Mouse (Mus musculus): ENCODE measurements around the gene 6030468B19Rik.
"Not testable (repeated sequence)": the region's sequence is repeated elsewhere in the genome, so short reads cannot be mapped to it uniquely, and the experiment has no call there.

Gene 6030468B19Rik

DNA sequence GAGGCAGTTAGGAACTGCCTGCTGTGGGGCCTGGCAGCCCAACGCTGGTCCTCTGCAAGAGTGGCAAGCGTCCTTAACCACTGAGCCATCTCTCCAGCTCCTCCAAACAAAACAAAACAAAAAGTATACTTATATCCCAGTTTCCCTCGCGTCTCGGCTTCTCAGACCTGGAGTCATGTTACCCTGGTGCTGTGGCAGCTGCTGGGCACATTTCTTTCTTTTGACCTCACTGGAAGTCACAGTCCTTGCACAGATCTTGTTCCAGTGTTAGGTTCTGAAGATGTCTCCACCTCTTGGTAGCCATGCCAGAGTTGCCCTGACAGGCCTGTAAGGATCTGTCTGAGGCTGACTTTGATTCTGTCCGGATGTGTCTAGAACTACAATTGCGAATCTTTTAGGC lies 4.2 kb downstream of the 6030468B19Rik start:
- no peak for DNase-seq (ENCODE audit: low spot score in 2 of 2)

DNA sequence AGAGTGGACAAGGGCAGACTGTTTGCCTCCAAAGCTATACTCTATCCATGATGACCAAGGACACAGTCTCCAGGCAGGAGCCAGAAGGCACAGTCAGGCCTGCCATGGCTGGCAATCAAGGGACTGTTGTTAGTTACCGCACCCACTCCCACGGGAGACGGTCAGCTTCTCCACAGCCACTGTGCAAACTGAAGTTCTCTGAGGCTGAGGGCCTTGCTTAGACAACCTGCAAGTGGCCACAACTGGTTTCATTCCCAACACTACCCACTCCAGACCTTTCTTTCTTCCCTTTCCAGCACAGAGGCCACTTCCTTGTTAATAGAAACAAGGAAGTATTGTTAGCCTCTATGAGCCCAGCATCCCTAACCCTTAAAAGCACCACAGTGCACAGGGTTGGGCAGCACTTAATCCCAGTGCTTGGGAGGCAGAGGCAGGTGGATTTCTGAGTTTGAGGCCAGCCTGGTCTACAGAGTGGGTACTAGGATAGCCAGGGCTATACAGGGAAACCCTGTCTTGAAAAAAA lies 5.8 kb downstream of the 6030468B19Rik start:
- no peak for DNase-seq (ENCODE audit: low spot score in 2 of 2)

DNA sequence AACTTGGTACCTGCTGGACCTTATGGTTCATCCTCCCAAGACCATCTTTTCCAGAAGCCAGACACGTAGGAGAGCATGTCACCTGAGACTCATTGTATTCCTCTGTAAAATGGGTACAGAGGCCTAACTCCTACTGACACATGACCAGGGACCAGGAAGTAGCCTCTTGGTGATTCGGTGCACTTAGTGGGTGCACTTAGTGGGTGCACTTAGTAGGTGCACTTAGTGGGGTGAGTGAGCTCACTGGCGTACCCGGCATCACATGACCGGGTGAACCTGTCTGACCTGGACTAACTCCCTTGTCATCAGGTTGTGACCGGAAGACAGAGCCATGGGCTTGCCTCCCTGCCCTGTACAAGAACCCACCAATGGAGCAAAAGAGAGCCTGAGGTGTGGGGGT lies 9.3 kb downstream of the 6030468B19Rik start:
- no peak for DNase-seq (ENCODE audit: low spot score in 2 of 2)

DNA sequence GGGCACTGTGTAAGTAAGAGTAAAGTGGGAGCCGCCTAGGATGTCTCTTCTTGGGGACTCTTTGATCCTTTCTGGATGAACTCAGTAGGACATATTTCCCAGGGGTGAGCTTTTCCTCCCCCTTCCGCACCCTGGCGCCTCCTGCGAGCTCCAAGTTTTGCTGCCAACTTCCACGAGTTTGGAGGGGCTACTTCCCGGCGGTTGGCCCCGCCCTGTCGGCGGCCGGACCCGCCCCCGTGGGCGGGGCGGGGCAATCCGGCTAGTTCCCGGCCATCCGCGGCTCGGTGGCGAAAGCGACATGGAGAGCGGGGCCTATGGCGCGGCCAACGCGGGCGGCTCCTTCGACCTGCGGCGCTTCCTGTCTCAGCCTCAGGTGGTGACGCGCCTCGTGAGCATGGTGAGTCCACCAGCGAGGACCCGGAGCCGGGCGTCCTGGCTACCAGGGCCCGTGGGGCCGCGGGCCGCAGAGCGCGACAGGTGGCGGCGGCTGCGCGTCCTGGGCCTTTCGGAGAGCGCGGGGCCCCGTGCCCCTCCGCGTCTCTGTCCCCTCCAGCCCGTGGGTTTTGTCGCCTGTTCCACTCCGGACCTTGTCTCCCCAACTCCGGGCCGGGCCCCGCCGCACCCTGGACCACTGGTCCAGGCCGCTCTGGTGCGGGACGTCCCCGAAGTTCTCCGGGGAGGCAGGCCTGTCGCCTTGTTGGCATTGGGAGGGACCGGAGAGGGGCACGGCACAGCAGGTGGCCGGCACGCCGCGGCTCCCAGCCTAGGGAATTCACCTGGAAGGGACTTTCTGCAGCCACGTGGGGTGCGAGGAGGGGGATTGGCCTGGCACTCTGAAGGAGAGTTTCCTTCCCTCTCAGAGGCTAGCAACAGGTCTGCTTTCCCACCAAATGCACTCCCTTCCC lies 12.2 kb downstream of the 6030468B19Rik start, which contains the start of the genes Gm20708 and Syngr2:
Gm20708 (plus strand) TSS at position 262 of the 905 bp plus-strand sequence.
Syngr2 (plus strand) TSS at position 262 of the 905 bp plus-strand sequence.
- peak in 1 of 2 experiments; percentile 47 for DNase-seq (ENCODE audit: low spot score in 2 of 2)

DNA sequence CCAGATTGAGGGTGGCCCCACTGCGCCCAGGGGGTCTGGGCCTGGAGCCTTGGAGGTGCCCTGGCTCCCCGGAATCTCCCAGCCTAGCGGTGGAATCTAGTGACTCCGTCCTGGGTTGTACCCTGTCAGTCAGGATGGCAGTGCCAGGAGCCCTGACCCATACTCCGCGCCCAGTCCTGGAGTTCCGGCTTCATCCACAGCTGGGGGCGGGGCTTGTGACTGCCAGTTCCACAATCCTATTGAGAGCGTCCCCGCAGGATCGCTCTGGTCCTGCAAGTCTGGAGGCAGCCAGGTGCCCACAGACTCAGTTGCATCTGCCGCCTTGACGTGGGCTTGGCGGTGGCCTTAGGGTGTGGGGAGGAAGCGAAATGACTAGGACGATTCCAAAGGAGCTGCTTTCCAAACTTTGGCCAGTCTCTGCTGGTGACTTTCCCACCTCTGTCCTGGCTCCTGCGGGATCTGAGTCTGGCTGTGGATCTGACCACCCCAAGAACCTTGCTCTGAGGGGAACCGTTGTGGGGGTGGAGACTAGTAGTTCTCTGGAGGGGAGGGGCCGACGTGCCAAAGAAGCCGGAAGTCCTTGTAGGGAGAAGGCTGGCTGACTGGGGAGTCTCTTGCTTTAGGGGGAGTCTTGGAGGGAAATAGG lies 13.1 kb downstream of the 6030468B19Rik start:
- DNase-seq (ENCODE audit: low spot score in 2 of 2), result peak; percentile 58 to 65

DNA sequence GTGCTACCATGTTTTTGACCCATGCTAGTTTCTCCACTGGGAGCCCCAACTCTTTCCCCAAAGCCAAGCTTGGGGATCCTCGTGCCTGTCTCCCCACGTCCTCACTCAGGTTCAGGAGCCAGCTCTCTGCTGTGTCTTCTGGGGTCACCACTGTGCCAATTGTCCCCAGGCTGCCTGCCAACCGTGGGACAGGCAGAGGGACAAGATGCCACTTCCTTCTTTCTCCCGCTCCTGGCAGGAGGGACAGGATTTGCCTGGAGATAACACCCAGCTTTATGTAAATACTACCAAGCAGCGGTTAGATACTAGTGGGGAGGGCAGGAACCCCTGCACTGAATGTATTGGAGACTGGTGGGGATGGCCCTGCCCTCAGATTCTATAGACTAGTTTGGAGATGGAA lies 16.4 kb downstream of the 6030468B19Rik start:
- DNase-seq (ENCODE audit: low spot score in 2 of 2), result no peak

DNA sequence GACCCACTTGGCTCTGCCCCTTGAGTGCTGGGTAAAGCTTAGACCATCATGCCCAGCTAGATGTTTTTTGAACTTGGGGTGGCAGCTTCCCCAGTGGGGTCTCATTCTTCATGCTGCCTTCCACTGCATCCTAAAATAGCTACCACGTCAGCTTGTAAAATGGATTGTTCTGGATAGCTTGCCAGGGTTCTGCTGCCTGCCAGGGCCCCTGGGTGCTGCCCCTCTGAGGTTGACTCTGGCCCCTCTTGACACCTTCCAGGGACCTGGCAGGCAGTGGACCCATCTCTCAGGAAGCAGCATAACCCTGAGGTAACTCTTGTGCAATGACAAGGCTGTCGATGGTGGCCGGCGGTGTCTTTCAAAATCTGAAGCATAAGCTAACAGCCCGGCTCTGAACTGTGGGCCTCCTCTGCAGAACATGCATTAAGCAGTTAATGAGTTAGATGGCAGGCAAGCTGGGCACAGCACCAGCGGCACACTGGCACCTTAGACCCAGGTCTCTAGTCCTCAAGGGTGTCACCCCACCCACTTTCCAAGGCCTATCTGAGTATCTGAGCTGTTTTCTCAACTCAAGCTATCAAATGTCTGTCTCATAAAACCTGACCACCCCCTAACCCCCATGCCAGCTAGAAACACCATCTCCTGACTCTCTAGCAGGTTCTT lies 17.4 kb downstream of the 6030468B19Rik start:
- no peak for DNase-seq (ENCODE audit: low spot score in 2 of 2)

DNA sequence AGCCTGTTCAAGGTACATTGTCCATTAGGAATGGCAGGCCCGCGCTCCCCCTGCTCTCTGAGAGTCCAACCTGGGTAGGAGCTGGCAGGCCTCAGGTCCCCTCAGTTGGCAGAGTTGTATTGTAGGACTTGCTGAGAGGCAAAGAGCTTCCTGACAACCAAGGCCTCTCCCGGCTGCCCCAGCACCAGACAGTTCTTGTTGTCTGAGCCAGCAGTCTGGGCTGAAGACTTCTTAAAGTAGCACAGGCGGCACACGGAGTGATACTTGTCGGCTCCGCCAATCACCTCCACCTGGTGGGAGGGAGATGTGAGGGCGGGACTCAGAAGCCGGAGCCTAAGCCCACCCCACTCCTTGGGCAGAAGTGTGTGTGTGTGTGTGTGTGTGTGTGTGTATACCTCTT lies 18.4 kb downstream of the 6030468B19Rik start:
- DNase-seq (ENCODE audit: low spot score in 2 of 2), result not testable (repeated sequence)

DNA sequence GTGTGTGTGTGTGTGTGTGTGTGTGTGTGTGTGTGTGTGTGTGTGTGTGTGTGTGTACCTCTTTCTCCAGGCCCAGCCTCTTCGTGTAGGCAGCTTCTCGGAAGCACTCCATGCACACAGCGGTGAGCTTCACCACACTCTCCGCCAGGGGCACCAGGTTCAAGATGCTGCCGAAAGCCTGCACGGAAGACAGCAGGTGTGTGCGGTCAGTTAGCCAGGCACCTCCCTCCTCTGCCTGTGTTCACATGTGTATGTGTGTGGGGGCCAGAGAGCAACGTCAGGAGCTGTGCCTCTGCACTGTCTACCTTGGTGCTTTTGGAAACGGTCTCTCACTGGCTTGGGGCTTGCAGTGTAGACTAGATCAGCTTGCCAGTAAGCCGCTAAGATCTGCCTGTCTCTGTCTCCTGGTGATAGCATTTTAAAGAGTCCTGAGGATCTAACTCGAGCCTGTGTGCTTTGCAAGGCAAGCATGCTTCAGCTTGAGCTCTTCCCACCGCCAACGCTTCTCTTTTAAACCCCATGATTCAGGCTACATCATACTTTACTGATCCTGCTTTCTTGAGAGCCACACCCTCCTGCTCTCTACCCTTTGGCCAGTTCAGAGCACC lies 19.0 kb downstream of the 6030468B19Rik start:
- no peak for DNase-seq (ENCODE audit: low spot score in 2 of 2)

DNA sequence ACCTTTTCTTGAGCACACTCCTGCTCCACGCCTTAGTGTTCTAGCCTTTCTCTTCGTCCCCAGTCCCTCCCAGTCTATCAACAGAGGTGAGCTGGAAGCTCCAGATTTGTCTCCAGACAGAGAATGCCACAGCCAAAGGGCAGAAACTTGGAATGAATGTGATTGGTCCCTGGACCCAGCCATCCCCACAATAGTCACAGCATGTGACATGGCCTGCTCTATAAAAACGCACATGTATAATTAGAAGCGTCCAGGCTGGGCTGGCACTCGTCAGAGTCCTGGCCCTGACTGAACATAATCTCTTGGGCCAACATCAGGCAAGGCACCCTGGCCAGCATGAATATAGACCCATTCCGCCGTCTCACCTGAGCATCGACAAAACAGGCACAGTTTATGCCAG lies 21.6 kb downstream of the 6030468B19Rik start:
- DNase-seq (ENCODE audit: low spot score in 2 of 2), result no peak

DNA sequence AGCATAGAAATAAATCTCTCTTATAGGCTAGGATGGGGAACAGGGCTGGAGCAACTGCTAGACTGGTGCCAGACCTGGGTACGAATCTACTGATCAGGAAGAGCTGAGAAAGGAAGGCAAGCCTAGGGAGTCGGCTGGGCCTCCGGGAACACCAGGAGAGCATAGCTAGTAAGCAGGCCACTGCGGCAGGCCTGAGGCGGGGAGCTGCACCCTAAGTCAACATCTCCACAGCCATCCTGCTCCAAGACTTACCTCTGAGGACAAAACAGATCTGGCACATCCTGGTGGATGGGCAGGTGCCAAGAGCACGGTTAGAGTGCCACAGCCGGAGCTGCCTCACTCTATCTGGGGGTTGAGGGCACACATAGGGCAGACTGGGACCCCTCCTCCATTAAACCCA lies 22.7 kb downstream of the 6030468B19Rik start:
- no peak for DNase-seq (ENCODE audit: low spot score in 2 of 2)

DNA sequence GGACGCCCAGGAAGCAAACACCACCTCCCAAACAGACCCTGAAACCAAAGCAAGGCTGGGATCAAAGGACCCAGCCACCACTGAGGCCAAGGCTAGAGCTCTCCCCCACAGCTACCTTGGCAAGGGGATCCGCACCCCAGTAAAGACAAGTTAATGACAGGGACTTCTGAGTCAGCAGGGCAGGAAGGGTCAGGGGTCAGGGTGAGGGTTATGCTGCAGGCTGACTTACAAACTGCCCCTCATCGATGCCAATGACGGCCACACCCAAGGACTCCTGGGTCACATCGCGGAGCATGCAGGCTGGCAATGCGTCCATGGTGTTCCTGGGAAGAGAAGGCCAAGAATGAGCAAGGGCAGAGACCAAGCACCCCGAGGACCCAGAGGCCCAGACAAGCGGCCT lies 24.4 kb downstream of the 6030468B19Rik start:
- no peak for DNase-seq (ENCODE audit: low spot score in 2 of 2)

DNA sequence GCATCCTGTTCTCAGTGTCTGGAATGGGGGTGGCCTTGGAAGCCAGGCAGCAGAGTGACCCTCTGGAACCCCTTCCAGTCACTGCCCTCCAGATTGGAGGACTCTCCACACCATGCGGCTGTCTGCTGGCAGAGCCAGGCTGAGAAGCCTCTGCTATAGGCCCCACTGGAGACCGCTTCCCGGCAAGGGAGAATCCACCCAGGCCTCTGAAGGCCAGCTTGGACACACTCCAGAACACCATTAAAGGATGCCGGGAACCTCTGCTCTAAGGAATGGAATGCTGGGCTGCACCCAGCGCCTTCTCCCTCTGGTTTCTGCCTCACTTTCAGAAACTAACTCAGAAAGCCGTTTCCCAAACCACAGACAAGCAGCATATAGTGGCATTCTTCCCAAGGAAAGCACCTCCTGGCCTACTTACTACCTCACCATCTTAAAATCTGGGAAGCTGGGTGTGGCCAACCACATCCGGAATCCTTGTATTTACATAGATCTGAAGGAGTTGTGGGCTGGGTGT lies 25.3 kb downstream of the 6030468B19Rik start:
- no peak for DNase-seq (ENCODE audit: low spot score in 2 of 2)

DNA sequence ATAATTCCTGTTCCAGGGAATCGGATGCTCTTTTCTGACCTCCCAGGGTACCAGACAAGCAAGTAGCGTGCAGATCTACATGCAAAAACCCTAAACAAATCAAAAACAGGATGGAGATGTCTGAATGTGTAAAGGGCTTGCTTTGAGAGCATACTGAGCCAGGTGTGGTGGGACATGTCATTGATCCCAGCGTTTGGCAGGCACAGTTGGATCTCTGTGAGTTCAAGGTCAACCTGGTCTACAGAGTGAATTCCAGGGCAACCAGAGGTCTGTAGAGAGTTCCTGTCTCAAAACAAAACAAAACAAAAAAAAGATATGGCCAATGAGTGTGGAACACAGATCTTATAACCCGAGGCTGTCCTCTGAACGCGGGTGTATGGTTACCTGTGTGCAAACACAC lies 26.0 kb downstream of the 6030468B19Rik start:
- DNase-seq (ENCODE audit: low spot score in 2 of 2), result no peak

DNA sequence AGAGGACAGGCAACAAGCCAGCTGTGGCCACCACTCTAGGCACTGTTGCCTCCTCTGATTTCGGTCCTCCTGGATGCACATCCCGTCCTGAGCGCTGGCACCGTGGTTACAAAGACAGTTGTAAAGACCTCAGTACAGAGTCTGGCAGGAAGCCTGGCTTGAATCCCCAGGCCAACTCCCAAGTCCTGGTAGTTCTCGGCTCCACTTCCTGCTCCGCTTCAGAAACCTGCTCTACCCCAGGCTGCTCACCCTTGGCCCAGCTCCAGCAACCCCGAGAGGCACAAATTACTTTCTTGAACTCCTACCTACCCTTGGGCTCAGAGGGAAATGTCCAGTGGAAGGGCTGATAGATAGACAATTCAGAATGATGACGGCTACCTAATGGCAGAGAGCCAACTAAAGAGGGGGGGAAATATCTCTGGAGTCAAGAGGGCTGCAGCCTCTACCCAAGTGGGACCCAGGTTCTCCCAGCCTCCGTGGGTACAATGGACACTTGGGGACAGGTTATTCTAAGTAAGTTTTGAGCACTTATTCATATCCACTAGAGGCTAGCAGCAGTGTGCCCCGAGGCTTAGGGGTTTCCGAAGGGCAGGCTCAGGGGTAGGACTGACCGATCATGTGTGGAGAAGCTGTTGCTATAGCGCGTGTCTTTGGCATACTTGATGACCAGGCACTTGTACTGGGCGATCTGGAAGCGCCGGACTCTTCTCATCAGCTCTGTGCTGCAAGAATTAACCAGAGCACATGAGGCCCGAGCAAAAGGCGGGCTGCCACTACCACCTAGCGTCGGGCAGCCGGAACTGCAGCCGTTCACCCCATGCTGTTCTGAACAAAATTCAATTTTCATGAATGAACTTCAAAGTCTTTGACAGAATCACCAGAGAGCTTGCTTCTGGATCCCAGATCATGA lies 26.9 kb downstream of the 6030468B19Rik start:
- DNase-seq (ENCODE audit: low spot score in 2 of 2), result peak; percentile 57 to 78

DNA sequence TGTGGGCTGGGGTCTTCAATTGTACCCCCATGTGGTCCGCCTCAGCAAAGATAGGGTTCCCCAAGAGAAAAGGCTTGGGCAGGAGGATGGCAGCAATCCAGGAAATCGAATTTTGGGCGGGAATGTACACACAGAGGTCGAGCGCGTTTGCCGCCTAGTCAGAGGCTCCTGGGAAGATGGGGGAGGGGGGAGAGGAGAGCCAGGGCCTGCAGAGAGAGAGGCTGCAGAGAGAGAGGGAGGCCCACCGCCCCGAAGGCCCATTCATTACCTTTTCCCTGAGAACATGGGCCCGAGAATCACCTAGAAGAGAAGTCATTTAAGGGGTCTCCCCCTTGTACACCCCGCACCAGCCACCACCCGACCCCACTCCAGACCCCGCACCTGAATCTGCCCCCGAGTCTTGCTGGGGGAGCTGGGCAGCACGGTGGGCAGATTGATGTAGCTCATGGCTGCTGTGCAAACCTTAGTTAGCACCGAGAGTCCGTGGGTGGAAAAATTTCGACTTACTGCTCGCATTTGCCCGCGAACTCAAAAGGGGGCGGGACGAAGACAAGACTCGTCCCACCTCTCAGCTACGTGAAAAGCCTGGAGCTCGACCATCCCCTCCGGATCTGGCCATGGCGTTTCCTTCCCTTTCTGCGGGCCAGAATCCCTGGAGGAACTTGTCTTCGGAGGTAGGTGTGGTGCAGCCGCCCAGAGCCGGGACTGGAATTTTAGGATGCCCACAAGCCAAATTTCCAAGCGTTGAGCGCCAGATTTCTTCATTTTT lies 28.1 kb downstream of the 6030468B19Rik start, which contains the start of the genes Afmid and Tk1:
Afmid (plus strand) TSS at position 592 of the 769 bp plus-strand sequence.
Tk1 (minus strand) TSS at position 760 of the 769 bp plus-strand sequence.
- peak in 1 of 2 experiments; percentile 61 for DNase-seq (ENCODE audit: low spot score in 2 of 2)

DNA sequence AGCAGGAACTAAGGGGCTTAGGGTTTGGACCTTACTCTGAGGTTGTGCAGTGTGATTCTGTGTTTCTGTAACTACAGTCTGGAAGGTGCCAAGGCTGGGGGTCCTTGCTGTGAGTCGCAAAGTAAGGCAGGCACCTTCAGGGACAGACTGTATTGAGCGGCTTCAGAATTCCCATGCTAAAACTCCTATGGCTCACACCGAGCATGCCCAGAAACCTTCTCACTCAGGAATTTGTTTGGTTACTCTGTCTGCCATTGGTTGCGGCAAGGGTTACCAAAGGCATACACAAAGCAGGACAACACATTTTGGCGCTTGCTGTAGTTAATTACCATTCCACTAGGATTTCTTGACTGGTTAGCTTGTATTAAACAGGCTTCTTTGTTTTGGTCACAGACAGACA lies 28.7 kb downstream of the 6030468B19Rik start:
- DNase-seq (ENCODE audit: low spot score in 2 of 2), result no peak

DNA sequence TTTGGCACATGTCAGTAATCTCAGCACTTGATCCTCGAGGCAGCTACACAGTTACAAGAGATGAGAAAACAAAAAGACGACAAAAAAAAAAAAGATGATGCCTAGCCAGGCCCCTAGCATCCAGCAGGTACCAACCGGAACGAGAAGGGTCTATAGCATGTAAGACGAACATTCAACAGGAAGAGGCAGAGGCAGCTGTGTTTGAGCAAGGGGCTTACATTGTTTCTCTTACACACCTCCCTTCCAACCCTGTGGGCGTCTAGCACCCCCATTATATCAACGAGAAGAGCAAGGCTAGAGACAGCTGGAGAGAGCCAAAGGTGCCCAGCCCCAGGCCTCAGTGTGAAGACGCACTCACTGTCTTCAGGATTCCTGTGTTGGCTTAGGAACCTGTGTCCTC lies 29.5 kb downstream of the 6030468B19Rik start:
- no peak for DNase-seq (ENCODE audit: low spot score in 2 of 2)

DNA sequence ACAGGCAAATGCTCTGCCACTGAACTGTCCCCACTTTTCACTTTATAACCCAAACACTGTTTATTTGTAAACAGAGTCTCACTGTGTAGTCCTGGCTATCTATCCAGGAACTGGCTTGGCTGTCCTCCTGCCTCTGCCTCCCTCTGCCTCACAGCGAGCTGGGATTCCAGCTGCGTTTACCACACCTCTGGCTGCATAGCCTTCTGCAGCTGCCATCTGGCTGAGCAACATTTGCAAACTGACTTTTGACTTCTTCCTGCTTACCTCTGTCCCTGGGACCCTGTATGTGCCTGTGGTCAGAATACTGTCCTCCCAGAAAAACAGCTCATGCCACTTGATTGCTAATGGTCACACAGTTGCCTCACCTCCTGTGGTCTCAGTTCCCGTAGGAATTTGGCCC lies 29.9 kb downstream of the 6030468B19Rik start:
- DNase-seq (ENCODE audit: low spot score in 2 of 2), result no peak
